Mouse (Mus musculus): ENCODE results near the gene Cd8a. TPM values are rescaled to one million over a fixed set of nuclear protein-coding genes. Genes with fewer than 3 reads are reported as not detected.
"Not testable (repeated sequence)": the region's sequence is repeated elsewhere in the genome, so short reads cannot be mapped to it uniquely, and the experiment has no call there.

Gene Cd8a
- polyA plus RNA-seq (2012): not detected in 2 replicates

DNA sequence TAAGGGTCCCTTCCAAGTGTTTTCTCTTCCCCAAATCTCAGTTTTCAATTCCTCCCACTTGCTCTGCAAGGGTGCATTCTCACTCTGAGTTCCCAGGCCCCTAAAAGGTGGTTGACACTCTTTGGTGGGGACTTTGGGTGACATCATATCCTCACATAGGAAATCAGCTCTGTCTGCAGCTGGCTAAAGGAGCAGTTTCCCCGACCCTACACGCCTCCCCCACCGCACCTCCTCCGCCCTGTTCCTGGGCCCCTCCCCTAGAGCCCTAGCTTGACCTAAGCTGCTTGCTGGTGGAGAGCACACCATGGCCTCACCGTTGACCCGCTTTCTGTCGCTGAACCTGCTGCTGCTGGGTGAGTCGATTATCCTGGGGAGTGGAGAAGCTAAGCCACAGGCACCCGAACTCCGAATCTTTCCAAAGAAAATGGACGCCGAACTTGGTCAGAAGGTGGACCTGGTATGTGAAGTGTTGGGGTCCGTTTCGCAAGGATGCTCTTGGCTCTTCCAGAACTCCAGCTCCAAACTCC is at the start of gene Cd8a:
TSS of gene Cd8a (plus strand) at position 179 of the 527 bp plus-strand sequence.
- H3K9me3 ChIP-seq (ENCODE audit: control insufficient read depth, low read length): peaks cover 3% of the 10 kb centered on the region; the same call in 1 of the 2 replicates
- TF ChIP-seq TAL1 (IDR thresholded peaks at IDR 0.05; ENCODE audit: low read length) (no peak), GATA1 (IDR thresholded peaks at IDR 0.05; ENCODE audit: low read length) (no peak)
- H3K4me1 ChIP-seq (ENCODE audit: control insufficient read depth): no peaks in the 10 kb centered on the region
- H3K27me3 ChIP-seq (ENCODE audit: control insufficient read depth): no peaks in the 10 kb centered on the region
- no peak within 1 kb of the TSS for H3K4me3 ChIP-seq (replicated peaks)
- H3K36me3 ChIP-seq (ENCODE audit: control insufficient read depth): no peaks in the 10 kb centered on the region

DNA sequence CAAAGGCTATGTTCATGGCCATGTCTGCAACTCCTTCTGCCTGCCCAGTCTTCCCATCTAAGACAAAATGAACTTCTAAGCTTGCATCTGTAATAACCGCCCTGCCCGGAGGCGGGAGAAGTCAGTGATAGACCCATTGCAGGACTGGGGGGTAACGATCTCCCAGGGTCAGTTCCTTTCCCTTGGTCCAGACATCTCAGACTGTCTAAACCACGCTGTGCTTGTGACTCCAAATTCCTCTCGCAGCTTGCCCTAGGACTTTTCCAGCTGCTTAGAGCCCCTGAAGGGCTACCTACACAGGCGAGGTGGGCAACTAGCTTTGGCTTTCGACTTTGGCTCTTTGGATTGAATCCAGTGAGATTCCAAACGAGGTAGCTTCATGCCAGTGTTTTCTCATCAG is 48.4 kb upstream of the Cd8a start:
- Histone ChIP-seq H3K27me3 (ENCODE audit: control insufficient read depth) (no peaks in the 10 kb centered on the region), H3K36me3 (ENCODE audit: control insufficient read depth) (no peaks in the 10 kb centered on the region), H3K9me3 (ENCODE audit: control insufficient read depth, low read length) (no peaks in the 10 kb centered on the region), H3K4me3 (replicated peaks) (no peak overlapping the region), H3K4me1 (ENCODE audit: control insufficient read depth) (no peaks in the 10 kb centered on the region)
- TF ChIP-seq TAL1 (IDR thresholded peaks at IDR 0.05; ENCODE audit: low read length) (no peak), GATA1 (IDR thresholded peaks at IDR 0.05; ENCODE audit: low read length) (no peak)

DNA sequence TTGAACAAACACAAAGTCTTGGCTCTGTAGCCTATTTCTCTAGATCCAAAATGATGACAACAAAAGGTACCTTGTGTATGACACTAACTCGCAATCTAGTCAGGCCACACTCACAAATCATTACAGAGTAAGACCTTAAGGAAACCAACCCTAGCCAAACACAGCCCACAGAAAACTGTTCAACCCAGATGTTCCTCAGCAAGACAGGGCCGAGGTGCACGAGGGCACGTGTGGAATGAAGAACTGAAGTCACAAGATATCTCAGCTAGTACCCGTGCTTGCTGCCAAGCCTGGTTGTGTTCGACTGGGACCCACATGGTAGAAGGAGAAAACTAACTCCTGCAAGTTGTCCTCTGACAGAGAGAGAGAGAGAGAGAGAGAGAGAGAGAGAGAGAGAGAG is 43.3 kb upstream of the Cd8a start:
- H3K27me3 ChIP-seq (ENCODE audit: control insufficient read depth): no peaks in the 10 kb centered on the region
- TF ChIP-seq TAL1 (IDR thresholded peaks at IDR 0.05; ENCODE audit: low read length): no peak
- no peak for TF ChIP-seq GATA1 (IDR thresholded peaks at IDR 0.05; ENCODE audit: low read length)
- no peaks in the 10 kb centered on the region for H3K36me3 ChIP-seq (ENCODE audit: control insufficient read depth)

DNA sequence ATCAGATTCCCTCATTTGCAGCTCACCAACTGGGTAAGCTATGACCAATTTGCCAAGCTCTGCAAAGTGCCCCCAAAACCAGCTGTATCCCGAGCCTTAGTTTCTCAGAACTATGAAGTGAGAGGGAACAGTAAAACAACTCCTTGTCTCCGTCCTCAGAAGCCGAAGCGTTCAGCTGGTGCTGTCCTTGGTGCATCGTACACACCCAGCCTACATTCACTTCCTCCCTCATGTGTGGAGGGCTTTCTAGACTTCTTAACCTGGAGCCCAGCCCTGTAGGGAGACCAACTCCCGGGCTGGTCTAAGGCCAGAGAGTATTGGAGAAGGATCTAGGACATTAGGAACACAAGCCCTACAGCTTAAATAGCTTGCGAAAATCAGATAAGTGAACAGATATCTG is 42.7 kb upstream of the Cd8a start:
- H3K4me1 ChIP-seq (ENCODE audit: control insufficient read depth): no peaks in the 10 kb centered on the region
- no peak overlapping the region for H3K4me3 ChIP-seq (replicated peaks)
- no peaks in the 10 kb centered on the region for H3K36me3 ChIP-seq (ENCODE audit: control insufficient read depth)
- H3K27me3 ChIP-seq (ENCODE audit: control insufficient read depth): no peaks in the 10 kb centered on the region
- H3K9me3 ChIP-seq (ENCODE audit: control insufficient read depth, low read length): no peaks in the 10 kb centered on the region
- TF ChIP-seq TAL1 (IDR thresholded peaks at IDR 0.05; ENCODE audit: low read length) (no peak), GATA1 (IDR thresholded peaks at IDR 0.05; ENCODE audit: low read length) (no peak)

More for the DNA sequence above, 43.3 kb upstream of the Cd8a start:
- Histone ChIP-seq H3K4me1 (ENCODE audit: control insufficient read depth) (no peaks in the 10 kb centered on the region), H3K4me3 (replicated peaks) (no peak overlapping the region), H3K9me3 (ENCODE audit: control insufficient read depth, low read length) (no peaks in the 10 kb centered on the region)

DNA sequence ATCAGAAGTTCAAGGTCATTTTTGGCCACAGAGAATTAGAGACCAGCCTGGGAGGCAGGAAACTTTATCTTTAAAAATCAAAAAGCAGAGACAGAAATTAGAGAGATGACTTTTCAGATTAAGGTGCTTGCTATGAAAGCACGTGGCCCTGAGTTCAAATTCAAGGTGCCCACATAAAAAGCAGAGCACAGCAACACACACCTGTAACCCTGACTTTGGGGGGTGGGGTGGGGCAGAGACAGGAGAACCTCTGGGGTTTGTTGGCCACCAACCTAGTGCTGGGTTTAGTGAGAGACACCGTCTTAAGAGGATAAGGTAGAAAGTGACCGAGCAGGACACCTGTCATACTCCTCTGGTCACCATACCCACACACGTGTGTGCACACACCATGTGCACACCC is 41.7 kb upstream of the Cd8a start:
- not testable (repeated sequence) for H3K4me1 ChIP-seq (ENCODE audit: control insufficient read depth); H3K9me3 ChIP-seq (ENCODE audit: control insufficient read depth, low read length); H3K36me3 ChIP-seq (ENCODE audit: control insufficient read depth); H3K27me3 ChIP-seq (ENCODE audit: control insufficient read depth); H3K4me3 ChIP-seq (replicated peaks)

DNA sequence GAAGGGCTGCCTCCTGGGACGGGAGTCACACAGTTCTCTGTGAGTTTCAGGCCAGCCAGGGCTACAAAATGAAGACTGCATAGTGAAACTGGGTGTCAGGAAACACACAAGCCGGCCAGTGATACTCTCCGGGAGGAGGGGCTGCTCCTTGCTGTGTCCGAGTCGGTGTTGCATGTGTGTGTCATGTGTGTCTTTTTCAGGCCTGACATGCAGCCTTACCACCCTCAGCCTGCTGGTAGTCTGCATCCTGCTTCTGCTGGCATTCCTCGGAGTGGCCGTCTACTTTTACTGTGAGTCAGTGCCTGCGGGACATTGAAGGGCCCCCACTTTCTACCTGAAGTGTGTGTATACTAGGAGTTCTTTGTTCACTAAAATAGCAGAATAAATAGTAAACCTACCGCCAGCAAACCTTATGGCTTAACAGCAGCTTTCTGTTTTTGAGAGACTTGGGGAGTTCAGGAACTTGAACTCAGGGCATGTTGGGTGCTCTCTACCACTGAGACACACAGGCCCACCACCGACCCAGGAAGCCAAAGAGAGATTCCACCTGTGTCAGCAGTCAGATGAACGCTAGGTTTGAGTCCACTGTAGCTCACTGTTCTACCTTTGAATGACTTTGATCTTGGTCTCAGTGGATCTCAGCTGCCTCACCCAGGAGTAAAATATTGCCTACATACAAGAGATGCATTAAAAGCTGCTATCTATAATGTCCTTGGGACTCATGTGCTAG is 40.8 kb upstream of the Cd8a start:
- Histone ChIP-seq H3K9me3 (ENCODE audit: control insufficient read depth, low read length) (no peaks in the 10 kb centered on the region), H3K27me3 (ENCODE audit: control insufficient read depth) (no peaks in the 10 kb centered on the region), H3K4me3 (replicated peaks) (no peak overlapping the region), H3K36me3 (ENCODE audit: control insufficient read depth) (no peaks in the 10 kb centered on the region), H3K4me1 (ENCODE audit: control insufficient read depth) (no peaks in the 10 kb centered on the region)
- TF ChIP-seq GATA1 (IDR thresholded peaks at IDR 0.05; ENCODE audit: low read length): no peak
- no peak for TF ChIP-seq TAL1 (IDR thresholded peaks at IDR 0.05; ENCODE audit: low read length)

DNA sequence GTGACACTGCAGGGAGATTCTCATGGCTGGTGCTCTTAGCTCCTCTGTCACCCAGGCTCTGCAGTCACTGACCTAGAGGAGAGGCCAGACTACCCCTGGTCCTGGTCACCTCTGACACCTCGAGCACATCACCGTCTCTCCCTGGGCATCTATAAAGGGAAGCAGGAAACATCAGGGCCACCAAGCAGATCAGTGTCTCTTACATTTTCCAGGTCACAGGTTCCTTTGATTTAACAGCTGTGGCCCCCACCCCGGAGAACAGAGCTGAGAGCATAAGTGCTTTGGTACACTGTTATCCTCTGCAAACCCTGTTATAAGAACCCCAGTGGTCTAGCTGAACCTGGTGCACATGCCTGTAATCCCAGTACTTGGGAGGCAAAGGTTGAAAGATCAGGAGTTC is 40.2 kb upstream of the Cd8a start:
- Histone ChIP-seq H3K4me1 (ENCODE audit: control insufficient read depth) (no peaks in the 10 kb centered on the region), H3K4me3 (replicated peaks) (no peak overlapping the region), H3K36me3 (ENCODE audit: control insufficient read depth) (no peaks in the 10 kb centered on the region), H3K27me3 (ENCODE audit: control insufficient read depth) (no peaks in the 10 kb centered on the region), H3K9me3 (ENCODE audit: control insufficient read depth, low read length) (no peaks in the 10 kb centered on the region)
- TF ChIP-seq TAL1 (IDR thresholded peaks at IDR 0.05; ENCODE audit: low read length): no peak
- TF ChIP-seq GATA1 (IDR thresholded peaks at IDR 0.05; ENCODE audit: low read length): no peak

DNA sequence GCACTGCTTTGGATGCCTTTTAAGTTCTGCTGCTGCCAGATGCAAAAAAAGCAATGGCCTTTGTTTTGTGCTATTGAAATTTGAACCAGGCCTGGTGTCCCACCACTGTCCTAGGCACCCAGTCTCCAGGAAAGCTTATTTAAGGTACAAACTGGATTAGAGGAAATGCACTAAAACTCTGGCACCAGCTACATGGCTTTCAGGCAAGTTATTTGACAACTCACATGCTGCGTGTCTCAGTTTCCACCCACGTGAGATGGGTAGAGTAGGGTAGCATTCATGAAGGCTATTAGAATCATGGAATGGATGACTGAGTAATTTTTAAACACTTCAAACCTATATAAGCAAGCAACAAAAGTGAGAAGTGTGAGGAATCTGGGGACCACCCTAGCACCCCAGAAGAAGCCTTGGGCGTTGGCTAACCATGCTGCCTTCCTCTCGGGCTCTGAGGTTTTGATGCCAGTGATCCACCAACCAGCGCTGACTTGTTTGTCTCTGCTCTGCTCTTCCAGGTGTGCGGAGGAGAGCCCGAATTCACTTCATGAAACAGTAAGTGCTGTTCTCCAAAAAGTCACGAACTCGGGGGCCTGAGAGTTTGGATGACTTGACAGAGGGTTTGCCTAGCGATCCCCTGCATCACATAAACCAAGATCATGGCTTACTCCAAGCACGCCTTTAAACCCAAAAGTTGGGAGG is 39.5 kb upstream of the Cd8a start:
- H3K9me3 ChIP-seq (ENCODE audit: control insufficient read depth, low read length): no peaks in the 10 kb centered on the region
- no peaks in the 10 kb centered on the region for H3K36me3 ChIP-seq (ENCODE audit: control insufficient read depth)

DNA sequence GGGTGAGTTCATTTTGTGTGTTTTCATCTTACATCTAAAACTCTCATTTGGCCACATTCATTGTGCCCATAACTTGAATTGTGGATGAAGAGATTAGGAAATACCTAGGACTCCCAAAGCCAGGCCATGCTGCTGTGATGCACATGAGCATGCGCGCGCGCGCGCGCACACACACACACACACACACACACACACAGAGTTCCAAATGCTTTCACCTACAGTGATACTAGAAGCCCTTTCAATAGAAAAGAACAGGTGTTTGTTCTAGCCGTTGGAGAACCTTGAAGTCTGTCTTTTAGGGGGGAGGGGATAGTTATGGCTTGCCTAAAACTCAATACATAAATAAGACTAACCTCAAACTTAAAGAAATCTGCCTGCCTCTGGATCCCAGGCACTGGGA is 35.6 kb upstream of the Cd8a start:
- Histone ChIP-seq H3K9me3 (ENCODE audit: control insufficient read depth, low read length) (no peaks in the 10 kb centered on the region), H3K4me3 (replicated peaks) (no peak overlapping the region), H3K27me3 (ENCODE audit: control insufficient read depth) (no peaks in the 10 kb centered on the region), H3K4me1 (ENCODE audit: control insufficient read depth) (no peaks in the 10 kb centered on the region), H3K36me3 (ENCODE audit: control insufficient read depth) (no peaks in the 10 kb centered on the region)
- no peak for TF ChIP-seq GATA1 (IDR thresholded peaks at IDR 0.05; ENCODE audit: low read length)
- TF ChIP-seq TAL1 (IDR thresholded peaks at IDR 0.05; ENCODE audit: low read length): no peak

More for the DNA sequence above, 39.5 kb upstream of the Cd8a start:
- H3K27me3 ChIP-seq (ENCODE audit: control insufficient read depth): no peaks in the 10 kb centered on the region
- H3K4me1 ChIP-seq (ENCODE audit: control insufficient read depth): no peaks in the 10 kb centered on the region
- no peak for TF ChIP-seq GATA1 (IDR thresholded peaks at IDR 0.05; ENCODE audit: low read length)
- no peak for TF ChIP-seq TAL1 (IDR thresholded peaks at IDR 0.05; ENCODE audit: low read length)
- H3K4me3 ChIP-seq (replicated peaks): no peak overlapping the region

Measured in erythroblast, embryonic 14.5 days (primary cell).